Mouse (Mus musculus) induced T-regulatory cell, adult 2 months (primary cell): Measurements from ENCODE around the gene Ccdc15.

Experiments
- DNase-seq: peaks from one replicate; pipeline ENCODE4 v3.0.0-alpha.2; 2012; ENCODE audit warnings: low read depth

The Ccdc15 gene

DNA sequence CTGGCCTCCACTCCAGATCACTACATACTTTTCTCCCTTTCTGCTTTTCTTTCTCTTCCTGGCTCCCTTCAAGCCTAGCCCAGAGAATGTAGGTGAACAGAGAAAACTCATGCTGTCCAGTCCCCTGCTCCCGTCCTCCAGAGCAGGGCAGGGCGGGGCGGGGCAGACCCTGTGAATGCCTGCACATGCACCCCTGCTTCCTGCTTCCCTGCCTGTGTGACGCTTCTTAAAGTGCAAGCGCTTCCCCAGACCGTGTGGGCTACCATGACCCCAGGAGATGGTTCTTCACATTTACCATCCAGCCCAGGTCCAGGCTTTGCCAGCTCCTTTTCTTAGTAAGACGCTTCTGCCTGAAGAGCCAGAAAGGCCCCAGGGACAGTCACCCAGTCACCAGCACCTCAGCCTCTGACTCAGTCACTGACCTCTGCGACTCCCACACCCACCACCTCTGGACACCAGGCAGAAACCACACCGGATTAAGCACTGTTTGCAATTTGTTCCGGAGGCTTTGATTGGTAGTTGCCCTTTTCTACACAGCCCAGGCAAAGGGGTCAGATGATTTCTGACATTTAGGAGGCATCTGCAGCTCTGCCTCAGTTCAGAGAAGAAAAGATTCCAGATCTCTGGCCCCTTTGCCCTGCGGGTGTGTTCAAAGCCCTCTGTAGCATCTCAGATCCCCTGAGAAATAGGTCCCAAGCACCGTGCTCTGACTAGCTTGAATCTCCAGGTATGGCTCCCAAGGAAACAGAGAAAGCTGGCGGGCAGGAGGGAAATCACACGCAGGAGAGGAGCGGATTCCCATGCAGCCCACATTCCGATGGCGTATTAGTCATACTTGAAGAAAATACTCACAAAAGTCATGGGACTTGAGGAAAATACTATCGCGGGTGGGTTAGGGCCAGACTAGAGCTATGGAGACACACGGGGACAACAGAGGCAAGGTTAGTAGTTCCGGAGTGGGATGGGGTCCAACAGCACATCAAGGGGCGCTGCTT is 115.7 kb downstream of the Ccdc15 start:
- peak; percentile 21 for DNase-seq

GRCm38 (mm10) chr9:37230486-37231195 is 117.6 kb downstream of the Ccdc15 start:
- DNase-seq = peak; percentile 74

- DNase-seq = peak; percentile 78
Measured at GRCm38 (mm10) chr9:37229880-37230325, 118.3 kb downstream of the Ccdc15 start.
